Mouse (Mus musculus): ENCODE data around the gene Odf4. TPM values are rescaled to one million over a fixed set of nuclear protein-coding genes. Genes with fewer than 3 reads are reported as not detected.

Odf4 gene
- polyA plus RNA-seq, 1 experiment, result 506 TPM

DNA sequence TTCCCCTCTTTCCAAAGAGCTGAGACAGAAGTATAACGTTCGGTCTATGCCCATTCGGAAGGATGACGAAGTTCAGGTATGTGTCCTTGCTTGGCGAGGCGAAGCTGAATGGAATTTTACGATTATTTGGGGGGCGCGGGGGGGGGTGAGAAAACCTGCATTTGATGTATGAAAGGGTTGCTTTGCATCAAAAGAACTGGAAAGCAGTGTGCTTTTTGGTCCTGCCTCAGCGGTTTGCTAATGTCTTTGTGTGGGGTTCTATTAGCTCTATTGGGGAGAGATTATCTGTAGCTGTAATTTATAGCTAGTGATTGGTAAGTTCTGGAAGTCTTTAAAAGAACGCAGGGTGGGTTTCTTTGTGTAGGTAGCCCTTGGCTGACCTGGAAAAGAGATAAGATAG is 24.5 kb downstream of the Odf4 start:
- Histone ChIP-seq H3K4me3 (ENCODE audit: control insufficient read depth, low read depth, low read length) (peak overlapping the region; percentile 99), H3K36me3 (ENCODE audit: control insufficient read depth, insufficient read depth, low read length) (peaks cover 5% of the 10 kb centered on the region)

DNA sequence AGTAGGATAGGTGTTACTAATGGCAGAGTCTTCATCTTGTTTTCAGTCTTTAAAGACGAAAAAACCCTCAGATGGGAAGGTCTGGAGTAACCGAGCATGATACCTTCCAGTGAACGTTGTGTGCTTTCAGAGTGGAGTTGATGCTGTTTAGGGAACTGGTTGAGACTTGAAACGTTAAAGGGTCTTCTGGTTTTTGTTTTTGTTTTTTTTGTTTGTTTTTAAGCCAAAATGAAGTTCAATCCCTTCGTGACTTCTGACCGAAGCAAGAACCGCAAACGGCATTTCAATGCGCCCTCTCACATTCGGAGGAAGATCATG is 24.9 kb downstream of the Odf4 start:
- Histone ChIP-seq H3K27me3 (ENCODE audit: control insufficient read depth, insufficient read depth, low read length) (no peaks in the 10 kb centered on the region), H3K4me3 (ENCODE audit: control insufficient read depth, low read depth, low read length) (peak overlapping the region; percentile 99), H3K36me3 (ENCODE audit: control insufficient read depth, insufficient read depth, low read length) (peaks cover 5% of the 10 kb centered on the region), H3K27ac (ENCODE audit: control insufficient read depth, insufficient read depth, low read depth, low read length) (peak overlapping the region; percentile 88), H3K4me1 (ENCODE audit: control insufficient read depth, insufficient read depth, low read length) (peaks cover 2% of the 10 kb centered on the region; the same call in 1 of the 2 replicates)
- TF ChIP-seq CTCF (IDR thresholded peaks at IDR 0.05; ENCODE audit: control insufficient read depth, insufficient read depth, insufficient replicate concordance, low read depth, low read length) (no peak), POLR2A (IDR thresholded peaks at IDR 0.05; ENCODE audit: control insufficient read depth, low read depth, low read length) (no peak)

More for the DNA sequence above, 24.5 kb downstream of the Odf4 start:
- no peak overlapping the region; the same call in 1 of the 2 replicates for H3K27ac ChIP-seq (ENCODE audit: control insufficient read depth, insufficient read depth, low read depth, low read length)
- TF ChIP-seq POLR2A (IDR thresholded peaks at IDR 0.05; ENCODE audit: control insufficient read depth, low read depth, low read length), result no peak
- no peak for TF ChIP-seq CTCF (IDR thresholded peaks at IDR 0.05; ENCODE audit: control insufficient read depth, insufficient read depth, insufficient replicate concordance, low read depth, low read length)
- peaks cover 2% of the 10 kb centered on the region; the same call in 1 of the 2 replicates for H3K4me1 ChIP-seq (ENCODE audit: control insufficient read depth, insufficient read depth, low read length)
- no peaks in the 10 kb centered on the region for H3K27me3 ChIP-seq (ENCODE audit: control insufficient read depth, insufficient read depth, low read length)

DNA sequence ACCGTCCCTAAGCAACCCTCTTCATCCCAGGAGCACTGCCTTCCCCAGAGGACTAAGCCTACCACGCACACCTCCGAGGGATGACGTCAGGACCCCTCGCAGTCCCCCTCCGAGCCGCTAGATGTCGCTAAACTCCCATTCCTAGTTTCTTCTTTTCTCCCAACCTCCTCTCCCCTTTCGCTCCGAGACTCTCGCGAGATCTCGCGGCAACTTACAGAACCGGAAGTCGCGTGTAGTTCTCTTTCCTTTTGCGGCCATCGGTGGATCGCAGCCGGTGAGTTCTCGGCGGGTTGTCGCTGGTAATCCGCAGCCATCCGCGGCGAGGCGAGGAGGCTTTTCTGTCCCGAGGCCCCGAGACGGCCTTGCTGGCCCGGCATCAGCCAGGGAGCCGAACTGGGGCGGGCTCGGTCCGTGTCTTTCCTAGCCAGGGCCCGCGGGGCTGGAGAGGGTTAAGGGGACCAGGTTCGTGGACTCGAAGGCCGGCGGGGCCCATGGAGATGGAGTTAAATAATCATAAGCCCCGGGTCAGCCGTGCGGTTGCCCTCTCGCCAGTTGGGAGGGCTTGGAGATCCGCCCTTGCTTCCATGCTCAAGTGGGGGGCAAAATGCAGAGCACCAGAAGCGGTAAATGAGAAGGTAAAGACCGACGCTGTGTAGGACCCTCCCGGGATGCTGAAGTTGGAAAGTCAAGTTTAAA is 25.4 kb downstream of the Odf4 start, which contains the start of gene Rpl26:
Gene Rpl26 (plus strand): TSS at position 233 of the 696 bp plus-strand sequence.
- peak within 1 kb of the TSS; percentile 88 for H3K27ac ChIP-seq (ENCODE audit: control insufficient read depth, insufficient read depth, low read depth, low read length)
- H3K36me3 ChIP-seq (ENCODE audit: control insufficient read depth, insufficient read depth, low read length), result peaks cover 5% of the 10 kb centered on the region
- peak within 1 kb of the TSS; percentile 99 for H3K4me3 ChIP-seq (ENCODE audit: control insufficient read depth, low read depth, low read length)
- no peaks in the 10 kb centered on the region for H3K27me3 ChIP-seq (ENCODE audit: control insufficient read depth, insufficient read depth, low read length)
- peaks cover 2% of the 10 kb centered on the region; the same call in 1 of the 2 replicates for H3K4me1 ChIP-seq (ENCODE audit: control insufficient read depth, insufficient read depth, low read length)
- TF ChIP-seq CTCF (IDR thresholded peaks at IDR 0.05; ENCODE audit: control insufficient read depth, insufficient read depth, insufficient replicate concordance, low read depth, low read length) (peak; percentile 96; the same call in 1 of the 2 replicates), POLR2A (IDR thresholded peaks at IDR 0.05; ENCODE audit: control insufficient read depth, low read depth, low read length) (peak; percentile 94)

GRCm38 (mm10) chr11:68900519-68901350 is 26.1 kb downstream of the Odf4 start:
- Histone ChIP-seq H3K36me3 (ENCODE audit: control insufficient read depth, insufficient read depth, low read length) (peaks cover 5% of the 10 kb centered on the region), H3K4me3 (ENCODE audit: control insufficient read depth, low read depth, low read length) (peak overlapping the region; percentile 99), H3K27ac (ENCODE audit: control insufficient read depth, insufficient read depth, low read depth, low read length) (peak overlapping the region; percentile 68), H3K27me3 (ENCODE audit: control insufficient read depth, insufficient read depth, low read length) (no peaks in the 10 kb centered on the region), H3K4me1 (ENCODE audit: control insufficient read depth, insufficient read depth, low read length) (peaks cover 2% of the 10 kb centered on the region; the same call in 1 of the 2 replicates)
- no peak for TF ChIP-seq CTCF (IDR thresholded peaks at IDR 0.05; ENCODE audit: control insufficient read depth, insufficient read depth, insufficient replicate concordance, low read depth, low read length)
- TF ChIP-seq POLR2A (IDR thresholded peaks at IDR 0.05; ENCODE audit: control insufficient read depth, low read depth, low read length), result no peak

DNA sequence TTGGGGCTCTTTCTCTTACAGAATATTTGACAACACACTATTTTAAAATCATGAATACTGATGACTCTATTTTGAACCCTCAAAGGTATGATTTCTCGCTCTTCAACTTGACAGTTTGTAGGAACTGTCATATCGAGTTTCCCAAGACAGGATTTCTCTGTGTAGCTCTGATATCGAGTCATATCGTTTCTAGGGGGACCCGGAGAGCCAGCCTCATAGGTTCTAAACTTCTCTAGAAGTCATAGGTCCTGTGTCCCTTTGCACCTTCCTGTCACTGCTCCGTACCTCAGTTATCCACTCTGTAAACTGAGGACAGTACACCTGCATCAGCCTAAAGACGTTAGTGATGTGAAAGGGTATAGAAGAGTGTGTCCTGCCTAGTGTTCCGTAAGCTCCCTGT is 27.1 kb downstream of the Odf4 start:
- Histone ChIP-seq H3K4me3 (ENCODE audit: control insufficient read depth, low read depth, low read length) (no peak overlapping the region), H3K36me3 (ENCODE audit: control insufficient read depth, insufficient read depth, low read length) (peaks cover 5% of the 10 kb centered on the region), H3K27ac (ENCODE audit: control insufficient read depth, insufficient read depth, low read depth, low read length) (no peak overlapping the region), H3K27me3 (ENCODE audit: control insufficient read depth, insufficient read depth, low read length) (no peaks in the 10 kb centered on the region), H3K4me1 (ENCODE audit: control insufficient read depth, insufficient read depth, low read length) (peaks cover 2% of the 10 kb centered on the region; the same call in 1 of the 2 replicates)
- TF ChIP-seq POLR2A (IDR thresholded peaks at IDR 0.05; ENCODE audit: control insufficient read depth, low read depth, low read length) (no peak), CTCF (IDR thresholded peaks at IDR 0.05; ENCODE audit: control insufficient read depth, insufficient read depth, insufficient replicate concordance, low read depth, low read length) (no peak)

GRCm38 (mm10) chr11:68898790-68899189 is 28.1 kb downstream of the Odf4 start:
- TF ChIP-seq POLR2A (IDR thresholded peaks at IDR 0.05; ENCODE audit: control insufficient read depth, low read depth, low read length) (no peak), CTCF (IDR thresholded peaks at IDR 0.05; ENCODE audit: control insufficient read depth, insufficient read depth, insufficient replicate concordance, low read depth, low read length) (no peak)
- H3K4me1 ChIP-seq (ENCODE audit: control insufficient read depth, insufficient read depth, low read length), result peaks cover 2% of the 10 kb centered on the region; the same call in 1 of the 2 replicates
- peaks cover 5% of the 10 kb centered on the region; the same call in 1 of the 2 replicates for H3K36me3 ChIP-seq (ENCODE audit: control insufficient read depth, insufficient read depth, low read length)
- H3K27me3 ChIP-seq (ENCODE audit: control insufficient read depth, insufficient read depth, low read length), result no peaks in the 10 kb centered on the region
- H3K4me3 ChIP-seq (ENCODE audit: control insufficient read depth, low read depth, low read length), result no peak overlapping the region
- H3K27ac ChIP-seq (ENCODE audit: control insufficient read depth, insufficient read depth, low read depth, low read length), result no peak overlapping the region

- Histone ChIP-seq H3K27ac (ENCODE audit: control insufficient read depth, insufficient read depth, low read depth, low read length) (no peak overlapping the region), H3K36me3 (ENCODE audit: control insufficient read depth, insufficient read depth, low read length) (no peaks in the 10 kb centered on the region), H3K27me3 (ENCODE audit: control insufficient read depth, insufficient read depth, low read length) (no peaks in the 10 kb centered on the region), H3K4me3 (ENCODE audit: control insufficient read depth, low read depth, low read length) (no peak overlapping the region), H3K4me1 (ENCODE audit: control insufficient read depth, insufficient read depth, low read length) (peaks cover 2% of the 10 kb centered on the region)
- TF ChIP-seq CTCF (IDR thresholded peaks at IDR 0.05; ENCODE audit: control insufficient read depth, insufficient read depth, insufficient replicate concordance, low read depth, low read length), result no peak
- TF ChIP-seq POLR2A (IDR thresholded peaks at IDR 0.05; ENCODE audit: control insufficient read depth, low read depth, low read length), result no peak
Measured at GRCm38 (mm10) chr11:68897838-68898237, 29.0 kb downstream of the Odf4 start.

All from testis, adult 2 months (tissue).